Mouse (Mus musculus) c-Kit-positive CD71-negative TER-119-negative erythroid progenitor cells, embryonic 14.5 days (primary cell): ENCODE measurements around the gene Usp43.

Experiments used
- DNase-seq: peaks from one replicate; pipeline ENCODE4 v3.0.0-alpha.2; 2013; ENCODE audit warnings: low read depth

Gene Usp43

GRCm38 (mm10) chr11:67921827-67922754 lies at the start of gene Usp43:
Gene Usp43, minus strand, starts transcription at chr11:67922153.
- no peak for DNase-seq

- no peak for DNase-seq
These were observed 45.9 kb upstream of the Usp43 start for GRCm38 (mm10) chr11:67967831-67968230.

GRCm38 (mm10) chr11:67965905-67966878 lies 44.2 kb upstream of the Usp43 start, which contains the start of gene Stx8:
Gene Stx8, plus strand, starts transcription at chr11:67966193.
- DNase-seq: peak; percentile 68

- DNase-seq: peak; percentile 65
These were observed 43.4 kb upstream of the Usp43 start, which contains the start of gene Cfap52 for GRCm38 (mm10) chr11:67965242-67965883. Gene Cfap52, minus strand, starts transcription at chr11:67965651.

GRCm38 (mm10) chr11:67964110-67964509 lies 42.2 kb upstream of the Usp43 start:
- no peak for DNase-seq

- DNase-seq: no peak
These were observed 32.5 kb upstream of the Usp43 start for GRCm38 (mm10) chr11:67954413-67954812.

GRCm38 (mm10) chr11:67953604-67954003 lies 31.7 kb upstream of the Usp43 start:
- DNase-seq: no peak

- no peak for DNase-seq
These were observed 27.5 kb upstream of the Usp43 start for GRCm38 (mm10) chr11:67949475-67949874.

- DNase-seq: no peak
These were observed 26.3 kb upstream of the Usp43 start for GRCm38 (mm10) chr11:67948229-67948628.

- no peak for DNase-seq
These were observed 10.2 kb upstream of the Usp43 start for GRCm38 (mm10) chr11:67932156-67932555.

GRCm38 (mm10) chr11:67926348-67927055 lies 4.5 kb upstream of the Usp43 start:
- DNase-seq: no peak

GRCm38 (mm10) chr11:67925000-67925399 lies 3.0 kb upstream of the Usp43 start:
- no peak for DNase-seq

GRCm38 (mm10) chr11:67923720-67924119 lies 1.8 kb upstream of the Usp43 start:
- DNase-seq: no peak

GRCm38 (mm10) chr11:67922755-67923125 lies 787 bp upstream of the Usp43 start:
- peak; percentile 46 for DNase-seq

GRCm38 (mm10) chr11:67921091-67921826 lies 694 bp downstream of the Usp43 start:
- DNase-seq: no peak

GRCm38 (mm10) chr11:67920226-67920960 lies 1.6 kb downstream of the Usp43 start:
- DNase-seq: no peak

GRCm38 (mm10) chr11:67919593-67919992 lies 2.4 kb downstream of the Usp43 start:
- no peak for DNase-seq

- no peak for DNase-seq
These were observed 4.8 kb downstream of the Usp43 start for GRCm38 (mm10) chr11:67917126-67917525.

- DNase-seq: no peak
These were observed 10.9 kb downstream of the Usp43 start for GRCm38 (mm10) chr11:67911074-67911473.

GRCm38 (mm10) chr11:67903756-67904155 lies 18.2 kb downstream of the Usp43 start:
- DNase-seq: no peak
